Mouse (Mus musculus) erythroid progenitor cell, adult 5-6 weeks (primary cell): ENCODE measurements around the gene Fgfr4. TPM values are rescaled to one million over a fixed set of nuclear protein-coding genes. Genes with fewer than 3 reads are reported as not detected.

Experiments used
- ATAC-seq: replicated peaks from 2 replicates; pipeline ENCODE4 v1.8.0; 2016; ENCODE audit warnings: moderate number of reproducible peaks, mild to moderate bottlenecking, moderate TSS enrichment, inconsistent platforms; ENCODE audit not compliant: poor library complexity, low FRiP score, severe bottlenecking
- total RNA-seq, 2 experiments: library from RNA; stranded (forward) in 1 of 2; stranded (reverse) in 1 of 2; fragments of 150-400 nt in 1 of 2; fragments of 186-747, 209-891 nt in 1 of 2; gene quantifications; 2 replicates each; pipeline versions ENCODE4 v1.2.3 to v1.2.4; 2015 to 2017; ENCODE audit warnings: low replicate concordance in 2 of 2

Fgfr4 gene
- total RNA-seq (2015; ENCODE audit: low replicate concordance), result not detected in 2 replicates
- not detected in 2 replicates for total RNA-seq (2017; ENCODE audit: low replicate concordance)

- no peak for ATAC-seq
Measured at GRCm38 (mm10) chr13:55152621-55153415, at the start of gene Fgfr4. Gene Fgfr4 (plus strand): TSS chr13:55152640.

GRCm38 (mm10) chr13:55103351-55103750 is 49.1 kb upstream of the Fgfr4 start:
- no peak for ATAC-seq

GRCm38 (mm10) chr13:55105045-55105952 is 47.1 kb upstream of the Fgfr4 start, which contains the start of gene Zfp346:
Gene Zfp346 (plus strand): TSS chr13:55105311.
- peak; percentile 93 for ATAC-seq

GRCm38 (mm10) chr13:55105953-55106691 is 46.3 kb upstream of the Fgfr4 start:
- ATAC-seq, result peak; percentile 50

GRCm38 (mm10) chr13:55107116-55107515 is 45.3 kb upstream of the Fgfr4 start:
- ATAC-seq, result no peak

GRCm38 (mm10) chr13:55107694-55108093 is 44.7 kb upstream of the Fgfr4 start:
- ATAC-seq, result no peak

GRCm38 (mm10) chr13:55114375-55114774 is 38.1 kb upstream of the Fgfr4 start:
- no peak for ATAC-seq

GRCm38 (mm10) chr13:55124903-55125302 is 27.5 kb upstream of the Fgfr4 start:
- no peak for ATAC-seq

- no peak for ATAC-seq
Measured at GRCm38 (mm10) chr13:55133448-55133847, 19.0 kb upstream of the Fgfr4 start, which contains the start of gene Gm17617. Gene Gm17617 (minus strand): TSS chr13:55133548.

- peak; percentile 80 for ATAC-seq
Measured at GRCm38 (mm10) chr13:55135382-55135781, 17.1 kb upstream of the Fgfr4 start.

- ATAC-seq, result no peak
Measured at GRCm38 (mm10) chr13:55140271-55140670, 12.2 kb upstream of the Fgfr4 start.

- ATAC-seq, result no peak
Measured at GRCm38 (mm10) chr13:55153951-55154350, 1.5 kb downstream of the Fgfr4 start.

- no peak for ATAC-seq
Measured at GRCm38 (mm10) chr13:55162365-55162764, 9.9 kb downstream of the Fgfr4 start.

GRCm38 (mm10) chr13:55163553-55163952 is 11.1 kb downstream of the Fgfr4 start:
- no peak for ATAC-seq

- no peak for ATAC-seq
Measured at GRCm38 (mm10) chr13:55165831-55166339, 13.4 kb downstream of the Fgfr4 start.

- ATAC-seq, result no peak
Measured at GRCm38 (mm10) chr13:55166806-55167725, 14.6 kb downstream of the Fgfr4 start.

GRCm38 (mm10) chr13:55167798-55168197 is 15.4 kb downstream of the Fgfr4 start:
- no peak for ATAC-seq

GRCm38 (mm10) chr13:55168255-55168654 is 15.8 kb downstream of the Fgfr4 start:
- no peak for ATAC-seq
